Mouse (Mus musculus) retina, embryonic 14.5 days (tissue): ENCODE results near the gene Whrn.

Experiments
- DNase-seq: peaks from one replicate; pipeline ENCODE4 v3.0.0-alpha.2; 2015; ENCODE audit warnings: low spot score

Gene Whrn

DNA sequence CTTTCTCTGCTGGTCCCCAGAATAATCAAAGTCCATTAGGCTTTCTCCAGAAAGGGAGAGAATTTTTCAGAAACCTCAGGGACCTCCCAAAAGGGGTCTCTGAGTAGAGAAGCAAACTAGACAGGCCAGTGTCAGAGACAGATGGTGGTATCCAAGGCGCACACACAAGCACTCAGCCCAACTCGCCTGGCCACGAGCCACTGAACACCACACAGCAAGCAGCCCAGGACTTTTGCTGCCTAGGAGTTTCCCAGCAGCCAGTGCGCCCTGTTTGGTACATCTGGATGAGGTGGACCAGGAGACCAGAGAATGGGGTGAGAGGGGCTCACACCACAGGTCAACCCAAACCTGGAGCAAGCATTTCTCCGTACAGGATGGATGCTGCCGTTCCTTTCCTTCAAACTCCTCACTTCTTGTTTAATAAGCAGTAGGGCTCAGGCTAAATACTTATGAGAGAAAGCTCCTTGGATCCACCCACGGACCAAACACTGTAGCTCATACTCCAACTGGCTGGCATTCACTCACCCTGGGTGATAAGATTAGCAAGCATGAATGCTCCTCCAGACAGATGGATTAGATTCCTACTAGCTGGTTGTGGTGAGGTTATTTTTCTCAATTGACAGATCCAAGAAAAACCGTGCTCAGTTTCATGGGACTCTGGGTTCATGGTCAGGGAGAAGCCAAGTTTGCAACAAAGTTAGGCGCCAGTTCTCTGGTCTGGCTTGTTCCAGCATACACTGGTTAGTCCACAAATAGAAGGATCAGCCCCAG is 2.3 kb downstream of the Whrn start:
- DNase-seq: peak; percentile 35

GRCm38 (mm10) chr4:63491521-63491920 is 4.3 kb downstream of the Whrn start:
- DNase-seq: no peak

DNA sequence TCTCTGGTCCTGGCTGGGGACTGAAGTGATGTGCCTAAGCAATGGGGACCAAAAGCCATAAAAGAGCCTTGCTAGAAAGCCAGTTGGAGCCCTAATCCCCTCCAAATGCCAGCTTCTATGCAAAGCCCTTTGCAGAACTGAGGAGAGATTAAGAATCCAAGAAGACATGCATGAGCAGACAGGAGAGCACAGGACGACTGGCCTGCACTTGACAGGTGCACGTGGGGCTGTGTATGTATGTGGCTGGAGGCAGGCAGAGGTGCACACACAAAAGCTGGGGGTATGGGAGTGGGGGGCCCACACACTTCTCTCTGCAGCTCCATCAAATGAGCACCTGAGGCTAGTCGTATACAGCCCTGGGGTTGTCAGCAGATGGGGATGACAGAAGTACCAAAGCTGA is 5.6 kb downstream of the Whrn start:
- no peak for DNase-seq

DNA sequence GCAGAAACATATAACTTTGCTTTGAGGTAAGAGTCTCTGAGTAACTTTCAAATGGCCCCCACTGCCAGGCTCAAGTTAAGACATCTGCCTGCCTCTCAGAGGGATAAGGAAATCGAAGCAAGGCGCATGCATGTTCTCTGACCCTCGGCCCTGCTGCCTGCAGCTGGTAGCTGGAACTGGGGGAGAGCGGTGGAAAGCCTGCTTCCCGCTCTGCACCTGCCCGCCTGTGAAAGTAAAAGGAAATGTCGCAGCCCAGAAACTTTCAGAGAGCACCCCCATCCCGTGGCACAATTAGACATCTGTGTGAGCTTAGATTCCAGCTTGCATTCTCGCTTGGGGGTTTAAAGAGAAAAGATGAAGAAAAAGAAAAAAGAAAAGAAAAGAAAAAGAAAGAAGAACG is 6.1 kb downstream of the Whrn start:
- no peak for DNase-seq

- DNase-seq: no peak
Observed at GRCm38 (mm10) chr4:63487916-63488315, 7.9 kb downstream of the Whrn start.

DNA sequence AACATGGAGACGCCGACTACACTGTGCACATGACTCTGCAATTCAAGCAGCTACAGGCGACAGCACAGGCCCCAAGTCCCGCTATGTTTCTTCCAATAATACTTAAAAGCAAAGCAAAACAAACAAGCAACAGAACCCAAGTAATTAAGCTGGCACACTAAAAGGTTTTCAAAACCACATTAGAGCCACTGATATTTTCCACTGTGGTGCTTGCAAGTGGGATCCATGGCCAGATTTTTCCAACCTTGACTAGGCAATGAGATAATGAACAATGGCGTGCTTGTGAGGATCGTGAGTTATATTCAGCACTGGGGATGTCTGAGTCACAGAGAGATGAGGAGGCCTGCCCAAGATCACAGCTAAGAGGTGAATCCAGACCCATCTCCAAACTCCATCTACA is 8.5 kb downstream of the Whrn start:
- no peak for DNase-seq

DNA sequence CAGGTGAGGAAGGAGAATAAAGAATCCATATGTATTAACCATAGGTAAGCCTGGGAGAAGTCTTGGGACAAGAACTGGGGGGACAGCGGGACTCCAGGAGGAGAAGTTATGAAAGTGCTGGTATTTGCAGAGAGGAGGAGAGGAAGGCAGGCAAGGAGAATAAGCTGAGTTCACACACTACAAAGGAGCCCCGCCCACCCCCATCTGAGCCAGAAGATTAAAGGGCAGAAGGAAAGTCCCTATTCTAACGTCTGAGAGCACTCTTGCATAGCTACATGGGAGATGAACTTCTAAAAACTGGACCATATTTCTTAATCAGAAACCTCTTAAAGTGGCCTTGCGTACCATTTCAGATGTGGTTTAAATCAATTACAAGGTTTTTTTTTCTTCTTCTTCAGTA is 9.3 kb downstream of the Whrn start:
- no peak for DNase-seq

GRCm38 (mm10) chr4:63483741-63484140 is 12.1 kb downstream of the Whrn start:
- peak; percentile 64 for DNase-seq

DNA sequence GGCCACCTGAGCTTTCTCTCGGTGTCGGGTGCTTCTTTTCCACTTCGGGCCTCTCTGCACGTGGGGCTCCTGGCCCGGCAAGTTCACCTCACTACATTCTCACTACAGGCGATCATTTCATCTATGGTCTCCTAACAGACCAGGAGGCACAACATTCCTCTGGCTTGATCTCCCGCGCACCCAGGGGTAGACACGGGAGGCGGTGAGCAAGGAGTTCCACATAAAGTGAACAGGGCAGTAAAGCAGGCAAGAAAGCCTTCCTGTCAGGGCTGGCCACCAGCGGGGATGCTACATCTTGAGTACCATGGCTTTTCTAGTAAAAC is 15.0 kb downstream of the Whrn start:
- DNase-seq: no peak

DNA sequence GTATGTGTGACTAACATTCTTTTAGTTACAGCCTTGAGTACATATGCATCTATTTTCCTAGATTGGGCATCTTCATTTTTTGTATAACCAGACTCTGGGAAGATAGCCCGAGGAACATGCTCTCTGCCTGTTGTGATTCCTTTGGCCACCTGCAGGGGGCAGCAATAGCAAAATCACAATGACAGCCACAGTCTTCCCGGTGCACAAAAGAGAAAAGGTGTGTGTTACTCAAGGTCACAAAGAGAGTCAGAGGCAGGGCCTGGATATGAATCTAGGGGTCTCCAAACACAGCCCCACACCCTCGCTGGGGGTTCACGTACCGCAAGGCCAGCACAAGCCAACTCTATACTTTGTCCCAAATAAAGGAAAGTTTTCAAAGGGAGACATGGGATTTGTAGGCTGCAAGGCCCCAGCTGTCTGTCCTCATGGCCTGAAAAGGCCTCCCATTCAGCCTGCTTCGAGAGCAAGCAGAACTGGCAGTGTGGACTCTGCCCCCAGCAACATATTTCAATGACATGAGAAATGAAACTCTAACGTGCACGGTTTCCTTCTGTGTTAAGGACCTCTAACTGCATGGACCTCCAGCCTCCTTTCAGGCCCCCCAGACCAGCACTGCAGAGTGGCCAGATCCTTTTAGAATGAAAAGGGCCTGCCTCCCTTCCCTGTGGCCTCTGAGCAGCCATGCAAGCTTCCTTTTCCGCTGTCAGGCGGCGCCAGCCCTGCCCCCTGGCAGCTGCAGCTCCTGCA is 15.5 kb downstream of the Whrn start:
- peak; percentile 77 for DNase-seq

GRCm38 (mm10) chr4:63478036-63478435 is 17.8 kb downstream of the Whrn start:
- no peak for DNase-seq

DNA sequence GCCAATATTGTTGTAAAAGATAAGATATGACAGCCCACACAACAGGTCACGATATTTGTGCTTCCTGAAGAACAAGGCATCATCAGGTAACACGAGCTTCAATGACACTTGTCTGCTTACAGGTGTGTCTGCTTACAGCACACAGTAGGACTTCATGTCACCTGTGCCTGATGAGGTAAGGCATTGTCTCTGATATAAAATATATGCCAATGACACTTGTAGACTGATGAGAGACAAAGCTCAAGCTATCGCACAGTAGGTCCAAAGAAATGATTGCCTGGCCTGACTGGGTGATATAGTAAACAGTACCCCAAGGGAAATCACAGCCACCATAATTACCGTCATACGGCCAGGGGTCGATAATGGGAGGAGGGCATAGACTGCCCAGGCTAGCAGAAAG is 18.9 kb downstream of the Whrn start:
- DNase-seq: no peak

DNA sequence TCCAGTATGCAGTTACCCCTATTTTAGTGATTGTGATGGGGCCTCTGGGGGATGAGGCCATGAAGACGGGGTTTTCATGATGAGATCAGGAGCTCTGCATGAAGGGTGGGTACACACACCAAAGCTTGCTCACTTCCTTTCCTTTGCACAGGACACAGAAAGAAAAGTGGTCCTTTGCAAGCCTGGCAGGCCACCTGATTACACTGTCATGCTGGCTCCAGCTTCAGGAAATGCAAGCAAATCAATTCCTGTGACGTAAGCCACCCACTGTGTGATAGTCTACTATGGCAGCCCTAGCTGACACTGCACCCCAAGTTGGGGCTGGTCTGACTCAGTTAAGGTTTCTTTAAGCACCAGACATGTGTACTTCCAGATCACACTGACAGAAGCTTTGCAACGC is 20.6 kb downstream of the Whrn start:
- no peak for DNase-seq

DNA sequence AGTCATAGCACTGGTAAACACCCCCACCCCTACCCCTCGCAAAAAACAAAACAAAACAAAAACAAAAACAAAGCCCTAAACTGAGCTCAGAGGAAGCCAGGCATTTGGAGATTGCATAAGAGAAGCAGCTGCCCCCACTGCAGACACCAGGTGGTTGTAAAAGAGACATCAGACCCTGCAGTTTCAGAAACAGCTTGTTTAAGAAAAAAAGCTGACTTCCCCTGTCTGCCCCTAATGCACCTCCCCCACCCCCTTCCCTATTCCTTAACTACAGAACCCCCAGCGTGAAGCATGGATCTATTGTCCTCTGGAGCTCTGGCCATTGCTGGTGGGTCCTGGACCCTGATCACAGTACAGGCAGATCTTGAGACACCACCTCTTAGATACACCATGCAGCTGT is 21.4 kb downstream of the Whrn start:
- no peak for DNase-seq

GRCm38 (mm10) chr4:63467338-63467737 is 28.5 kb downstream of the Whrn start:
- DNase-seq: no peak

DNA sequence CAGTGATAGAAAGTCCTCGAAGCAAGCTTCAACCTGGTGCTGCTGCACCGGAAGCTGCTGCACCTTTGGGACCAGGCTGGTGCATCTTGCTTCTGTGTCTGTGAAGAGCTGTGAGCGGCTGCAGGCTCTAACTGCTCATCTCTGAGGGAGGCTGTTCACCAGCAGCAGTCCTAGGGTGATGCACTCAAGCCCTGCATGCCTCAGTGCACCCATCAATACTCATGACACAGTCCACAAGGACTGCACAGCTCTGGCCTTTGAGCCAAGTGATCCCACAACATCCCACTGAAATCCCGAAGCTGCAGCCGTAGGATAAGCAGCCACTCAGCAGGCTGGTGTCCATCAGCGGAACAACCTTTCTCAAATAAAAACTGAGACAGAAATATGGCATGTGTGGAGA is 29.6 kb downstream of the Whrn start:
- peak; percentile 56 for DNase-seq

GRCm38 (mm10) chr4:63460876-63461525 is 34.8 kb downstream of the Whrn start:
- DNase-seq: no peak

DNA sequence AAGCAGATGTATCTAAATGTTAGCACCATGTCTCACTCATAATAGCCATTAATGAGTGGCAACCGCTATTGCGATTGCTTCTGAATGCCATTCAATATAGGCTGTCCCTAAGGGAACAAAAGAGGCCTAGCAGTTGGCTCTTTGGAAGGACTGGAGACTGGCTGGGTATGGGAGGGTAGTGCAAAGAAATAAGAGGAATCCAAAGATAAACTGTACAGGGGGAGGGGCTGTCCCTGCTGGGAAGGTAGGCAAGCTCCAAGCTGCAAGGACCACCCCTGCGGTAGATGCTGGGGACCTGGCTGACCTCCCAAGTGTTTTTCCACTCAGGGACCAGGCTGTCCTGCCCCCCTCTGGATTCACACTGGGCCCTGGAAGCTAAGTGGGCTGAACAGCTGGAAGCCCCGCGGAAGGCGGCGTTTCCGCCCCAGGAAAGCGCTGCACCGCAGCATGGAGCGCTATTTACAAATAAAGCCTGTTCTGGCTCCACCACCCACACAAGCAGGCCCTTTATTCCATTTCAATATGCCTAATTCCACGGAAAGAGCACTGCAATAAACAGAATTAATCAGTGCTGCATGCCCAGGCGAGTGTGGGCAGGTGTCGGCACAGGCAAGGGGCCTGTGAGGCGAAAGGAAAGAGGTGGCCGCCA is 36.5 kb downstream of the Whrn start:
- DNase-seq: peak; percentile 55

DNA sequence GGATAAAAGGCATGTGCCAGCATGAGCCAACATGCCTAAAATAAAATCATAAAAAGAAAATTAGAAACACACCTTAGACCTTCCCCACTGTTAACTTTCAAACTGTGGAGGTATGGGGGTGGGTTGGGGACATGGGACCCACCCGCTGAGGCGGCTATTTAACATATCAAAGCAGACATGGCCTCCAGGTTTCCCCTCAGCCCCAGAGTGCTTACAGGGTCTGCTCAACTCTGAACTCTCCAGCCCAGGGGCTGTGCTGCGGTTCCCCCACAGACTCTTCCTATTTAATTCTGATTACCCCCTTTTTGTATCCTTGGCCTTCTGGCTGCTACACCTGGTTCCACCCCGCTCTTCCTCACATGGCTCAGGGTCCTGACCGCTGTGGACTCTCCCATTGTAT is 39.2 kb downstream of the Whrn start:
- DNase-seq: no peak

- no peak for DNase-seq
Observed at GRCm38 (mm10) chr4:63453939-63454513, 41.8 kb downstream of the Whrn start.

GRCm38 (mm10) chr4:63452555-63452954 is 43.2 kb downstream of the Whrn start:
- DNase-seq: no peak

DNA sequence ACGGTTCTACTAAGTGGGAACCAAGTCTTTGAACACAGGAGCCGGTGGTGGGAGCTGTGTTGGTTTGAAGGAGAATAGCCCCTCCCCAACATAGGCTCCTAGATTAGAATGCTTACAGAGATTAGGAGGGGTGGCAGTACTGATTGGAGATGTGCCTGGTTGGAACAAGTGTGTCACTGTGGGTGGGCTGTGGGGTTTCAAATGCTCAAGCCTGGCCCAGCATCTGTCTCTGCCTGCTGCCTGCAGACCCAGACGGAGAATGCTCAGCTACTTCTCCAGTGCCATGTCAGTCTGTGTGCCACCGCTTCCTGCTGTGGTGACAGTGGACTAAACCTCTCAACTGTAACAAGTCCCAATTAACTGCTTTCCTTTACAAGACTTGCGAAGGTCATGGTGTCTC is 45.2 kb downstream of the Whrn start:
- DNase-seq: no peak
